Mouse (Mus musculus): ENCODE measurements at regions not wholly inside any gene's neighbourhood (a gene's known extent, or its start where the extent isn't known, plus 50 kb on each side); places are given as distances from the start of the nearest gene placed in this dataset.

GRCm38 (mm10) chr4:105460689-105461005, 303.5 kb downstream of the Plpp3 start:
- DNase-seq (ENCODE audit: low spot score) = no peak

- no peak for DNase-seq (ENCODE audit: low spot score)
These were observed 310.7 kb downstream of the Plpp3 start for GRCm38 (mm10) chr4:105467811-105468210.

GRCm38 (mm10) chr4:105469300-105469821, 312.2 kb downstream of the Plpp3 start:
- no peak for DNase-seq (ENCODE audit: low spot score)

- DNase-seq (ENCODE audit: low spot score) = no peak
These were observed 314.7 kb upstream of the Gm12728 start for GRCm38 (mm10) chr4:105474765-105475560.

- no peak for DNase-seq (ENCODE audit: low spot score)
These were observed 313.3 kb upstream of the Gm12728 start for GRCm38 (mm10) chr4:105476332-105476731.

- DNase-seq (ENCODE audit: low spot score) = no peak
These were observed 303.3 kb upstream of the Gm12728 start for GRCm38 (mm10) chr4:105486376-105486775.

- DNase-seq (ENCODE audit: low spot score) = no peak
These were observed 293.5 kb upstream of the Gm12728 start for GRCm38 (mm10) chr4:105496176-105496575.

- no peak for DNase-seq (ENCODE audit: low spot score)
These were observed 283.5 kb upstream of the Gm12728 start for GRCm38 (mm10) chr4:105506190-105506589.

- DNase-seq (ENCODE audit: low spot score) = no peak
These were observed 282.4 kb upstream of the Gm12728 start for GRCm38 (mm10) chr4:105507221-105507620.

GRCm38 (mm10) chr4:105509091-105509490, 280.6 kb upstream of the Gm12728 start:
- DNase-seq (ENCODE audit: low spot score) = no peak

- DNase-seq (ENCODE audit: low spot score) = no peak
These were observed 279.3 kb upstream of the Gm12728 start for GRCm38 (mm10) chr4:105510406-105510805.

- no peak for DNase-seq (ENCODE audit: low spot score)
These were observed 264.5 kb upstream of the Gm12728 start for GRCm38 (mm10) chr4:105525135-105525534.

GRCm38 (mm10) chr4:105526755-105527154, 262.9 kb upstream of the Gm12728 start:
- no peak for DNase-seq (ENCODE audit: low spot score)

- DNase-seq (ENCODE audit: low spot score) = no peak
These were observed 262.4 kb upstream of the Gm12728 start for GRCm38 (mm10) chr4:105527316-105527715.

GRCm38 (mm10) chr4:105531651-105532425, 257.8 kb upstream of the Gm12728 start:
- no peak for DNase-seq (ENCODE audit: low spot score)

- DNase-seq (ENCODE audit: low spot score) = no peak
These were observed 254.2 kb upstream of the Gm12728 start for GRCm38 (mm10) chr4:105535451-105535850.

- no peak for DNase-seq (ENCODE audit: low spot score)
These were observed 244.2 kb upstream of the Gm12728 start for GRCm38 (mm10) chr4:105545486-105545885.

GRCm38 (mm10) chr4:105549744-105550440, 239.8 kb upstream of the Gm12728 start:
- DNase-seq (ENCODE audit: low spot score) = no peak

- DNase-seq (ENCODE audit: low spot score) = no peak
These were observed 237.5 kb upstream of the Gm12728 start for GRCm38 (mm10) chr4:105551966-105552685.

- DNase-seq (ENCODE audit: low spot score) = no peak
These were observed 234.7 kb upstream of the Gm12728 start for GRCm38 (mm10) chr4:105554994-105555393.

- no peak for DNase-seq (ENCODE audit: low spot score)
These were observed 233.7 kb upstream of the Gm12728 start for GRCm38 (mm10) chr4:105555941-105556340.

- DNase-seq (ENCODE audit: low spot score) = no peak
These were observed 232.3 kb upstream of the Gm12728 start for GRCm38 (mm10) chr4:105557396-105557795.
